Mouse (Mus musculus): ENCODE measurements around the gene Nop58. TPM values are rescaled to one million over a fixed set of nuclear protein-coding genes. Genes with fewer than 3 reads are reported as not detected.
"Not testable (repeated sequence)": the region's sequence is repeated elsewhere in the genome, so short reads cannot be mapped to it uniquely, and the experiment has no call there.

Gene Nop58
- polyA plus RNA-seq (2015; fragmentation: Nextera tagmentation; extraction: Ambion mirVana), result 140 and 175 TPM in 2 replicates

GRCm38 (mm10) chr1:59684819-59685755, at the start of gene Nop58:
TSS of gene Nop58 (plus strand) at chr1:59684971.
- Histone ChIP-seq H3K9ac (replicated peaks) (peak within 1 kb of the TSS; percentile 75), H3K4me1 (peaks cover 22% of the 10 kb centered on the region), H3K4me3 (replicated peaks) (peak within 1 kb of the TSS; percentile 89), H3K9me3 (replicated peaks) (no peaks in the 10 kb centered on the region), H3K36me3 (no peaks in the 10 kb centered on the region), H3K27ac (replicated peaks) (peak within 1 kb of the TSS; percentile 89), H3K4me2 (peak within 1 kb of the TSS; percentile 94), H3K27me3 (replicated peaks) (0 out of 2 replicates have a peak, but pooled peaks cover 11% of the 10 kb centered on the region)
- WGBS, result under 1% methylated on average over 49 of the region's 49 CpGs
- peak; percentile 98 for ATAC-seq (ENCODE audit: low FRiP score)

GRCm38 (mm10) chr1:59636349-59636748, 48.4 kb upstream of the Nop58 start:
- no peaks in the 10 kb centered on the region for H3K27me3 ChIP-seq (replicated peaks)
- no peaks in the 10 kb centered on the region for H3K9me3 ChIP-seq (replicated peaks)
- WGBS, result 81% methylated on average over 1 of the region's 1 CpGs
- H3K4me2 ChIP-seq, result no peak overlapping the region
- 0 out of 2 replicates have a peak, but pooled peaks cover 7% of the 10 kb centered on the region for H3K36me3 ChIP-seq
- no peak for ATAC-seq (ENCODE audit: low FRiP score)
- no peak overlapping the region for H3K9ac ChIP-seq (replicated peaks)
- H3K4me1 ChIP-seq, result no peaks in the 10 kb centered on the region
- no peak overlapping the region for H3K4me3 ChIP-seq (replicated peaks)
- no peak overlapping the region for H3K27ac ChIP-seq (replicated peaks)

GRCm38 (mm10) chr1:59638371-59638770, 46.4 kb upstream of the Nop58 start:
- 84% methylated on average over 3 of the region's 3 CpGs for WGBS
- Histone ChIP-seq H3K4me2 (no peak overlapping the region), H3K9ac (replicated peaks) (no peak overlapping the region), H3K36me3 (peaks cover 19% of the 10 kb centered on the region), H3K27me3 (replicated peaks) (no peaks in the 10 kb centered on the region), H3K9me3 (replicated peaks) (no peaks in the 10 kb centered on the region), H3K4me3 (replicated peaks) (no peak overlapping the region), H3K4me1 (no peaks in the 10 kb centered on the region), H3K27ac (replicated peaks) (no peak overlapping the region)
- no peak for ATAC-seq (ENCODE audit: low FRiP score)

- Histone ChIP-seq H3K4me1 (no peaks in the 10 kb centered on the region), H3K9ac (replicated peaks) (no peak overlapping the region), H3K27ac (replicated peaks) (no peak overlapping the region), H3K4me2 (no peak overlapping the region), H3K4me3 (replicated peaks) (no peak overlapping the region), H3K9me3 (replicated peaks) (no peaks in the 10 kb centered on the region), H3K27me3 (replicated peaks) (no peaks in the 10 kb centered on the region), H3K36me3 (peaks cover 29% of the 10 kb centered on the region)
- 96% methylated on average over 1 of the region's 1 CpGs for WGBS
- ATAC-seq (ENCODE audit: low FRiP score), result no peak
Observed at GRCm38 (mm10) chr1:59642488-59642887, 42.3 kb upstream of the Nop58 start.

- H3K4me3 ChIP-seq (replicated peaks); H3K27me3 ChIP-seq (replicated peaks); H3K27ac ChIP-seq (replicated peaks); H3K4me1 ChIP-seq; H3K9ac ChIP-seq (replicated peaks); H3K4me2 ChIP-seq; H3K9me3 ChIP-seq (replicated peaks); ATAC-seq (ENCODE audit: low FRiP score): not testable (repeated sequence)
- WGBS, result 93% methylated on average over 2 of the region's 2 CpGs
- peaks cover 37% of the 10 kb centered on the region for H3K36me3 ChIP-seq
Observed at GRCm38 (mm10) chr1:59646502-59646901, 38.3 kb upstream of the Nop58 start.

- Histone ChIP-seq H3K9me3 (replicated peaks) (no peaks in the 10 kb centered on the region), H3K36me3 (peaks cover 29% of the 10 kb centered on the region), H3K27ac (replicated peaks) (no peak overlapping the region), H3K4me3 (replicated peaks) (no peak overlapping the region), H3K9ac (replicated peaks) (no peak overlapping the region), H3K27me3 (replicated peaks) (no peaks in the 10 kb centered on the region), H3K4me1 (no peaks in the 10 kb centered on the region), H3K4me2 (no peak overlapping the region)
- WGBS, result 93% methylated on average over 3 of the region's 3 CpGs
- ATAC-seq (ENCODE audit: low FRiP score), result no peak
Observed at GRCm38 (mm10) chr1:59651201-59651819, 33.5 kb upstream of the Nop58 start.

- Histone ChIP-seq H3K27ac (replicated peaks) (no peak overlapping the region), H3K9me3 (replicated peaks) (no peaks in the 10 kb centered on the region), H3K27me3 (replicated peaks) (no peaks in the 10 kb centered on the region), H3K4me3 (replicated peaks) (no peak overlapping the region), H3K4me1 (no peaks in the 10 kb centered on the region), H3K4me2 (no peak overlapping the region), H3K9ac (replicated peaks) (no peak overlapping the region), H3K36me3 (peaks cover 24% of the 10 kb centered on the region)
- WGBS, result 95% methylated on average over 3 of the region's 3 CpGs
- no peak for ATAC-seq (ENCODE audit: low FRiP score)
Observed at GRCm38 (mm10) chr1:59653243-59653911, 31.4 kb upstream of the Nop58 start.

GRCm38 (mm10) chr1:59656244-59657171, 28.3 kb upstream of the Nop58 start:
- no peak overlapping the region for H3K4me3 ChIP-seq (replicated peaks)
- ATAC-seq (ENCODE audit: low FRiP score), result no peak
- 90% methylated on average over 7 of the region's 7 CpGs for WGBS
- no peaks in the 10 kb centered on the region for H3K4me1 ChIP-seq
- H3K36me3 ChIP-seq, result peaks cover 12% of the 10 kb centered on the region
- H3K27me3 ChIP-seq (replicated peaks), result no peaks in the 10 kb centered on the region
- H3K9me3 ChIP-seq (replicated peaks), result no peaks in the 10 kb centered on the region
- no peak overlapping the region for H3K4me2 ChIP-seq
- no peak overlapping the region for H3K9ac ChIP-seq (replicated peaks)
- H3K27ac ChIP-seq (replicated peaks), result no peak overlapping the region

GRCm38 (mm10) chr1:59663456-59664135, 21.2 kb upstream of the Nop58 start:
- 84% methylated on average over 3 of the region's 3 CpGs for WGBS
- ATAC-seq (ENCODE audit: low FRiP score), result no peak
- Histone ChIP-seq H3K27ac (replicated peaks) (no peak overlapping the region), H3K9me3 (replicated peaks) (no peaks in the 10 kb centered on the region), H3K4me2 (no peak overlapping the region), H3K27me3 (replicated peaks) (no peaks in the 10 kb centered on the region), H3K9ac (replicated peaks) (no peak overlapping the region), H3K4me1 (peaks cover 8% of the 10 kb centered on the region), H3K4me3 (replicated peaks) (no peak overlapping the region), H3K36me3 (no peaks in the 10 kb centered on the region)

- ATAC-seq (ENCODE audit: low FRiP score), result no peak
- no peaks in the 10 kb centered on the region for H3K9me3 ChIP-seq (replicated peaks)
- H3K27me3 ChIP-seq (replicated peaks), result no peaks in the 10 kb centered on the region
- peak overlapping the region; percentile 82 for H3K4me2 ChIP-seq
- WGBS, result 94% methylated on average over 2 of the region's 2 CpGs
- no peak overlapping the region for H3K27ac ChIP-seq (replicated peaks)
- no peak overlapping the region for H3K9ac ChIP-seq (replicated peaks)
- peaks cover 28% of the 10 kb centered on the region for H3K4me1 ChIP-seq
- no peaks in the 10 kb centered on the region for H3K36me3 ChIP-seq
- H3K4me3 ChIP-seq (replicated peaks), result no peak overlapping the region
Observed at GRCm38 (mm10) chr1:59668871-59669270, 15.9 kb upstream of the Nop58 start.
